Mouse (Mus musculus) ES-Bruce4 (cell line): ENCODE data around the gene Gm20795. TPM values are rescaled to one million over a fixed set of nuclear protein-coding genes. Genes with fewer than 3 reads are reported as not detected.
"Not testable (repeated sequence)": the region's sequence is repeated elsewhere in the genome, so short reads cannot be mapped to it uniquely, and the experiment has no call there.

Source experiments
- H3K27ac ChIP-seq: 2 replicates; pipeline ENCODE4 v1.5.1; 2012; ENCODE audit warnings: low read length, inconsistent platforms; ENCODE audit not compliant: insufficient read depth
- H3K27me3 ChIP-seq: 2 replicates; pipeline ENCODE4 v1.6.1; 2012; ENCODE audit warnings: mild to moderate bottlenecking, low read length, inconsistent platforms; ENCODE audit not compliant: control insufficient read depth, poor library complexity, insufficient read depth, severe bottlenecking
- H3K36me3 ChIP-seq: 2 replicates; pipeline ENCODE4 v1.6.1; 2012; ENCODE audit warnings: inconsistent platforms, mild to moderate bottlenecking, low read length, moderate library complexity; ENCODE audit not compliant: control insufficient read depth, poor library complexity, insufficient read depth, severe bottlenecking
- H3K4me1 ChIP-seq: one replicate; pipeline ENCODE4 v1.8.1; 2011; ENCODE audit warnings: low read length; ENCODE audit not compliant: control insufficient read depth, insufficient read depth
- H3K4me3 ChIP-seq: 2 replicates; pipeline ENCODE4 v1.5.1; 2011; ENCODE audit warnings: low read depth, mild to moderate bottlenecking, low read length
- H3K9ac ChIP-seq: 2 replicates; pipeline ENCODE4 v1.6.1; 2012; ENCODE audit warnings: low read depth, mild to moderate bottlenecking, inconsistent platforms; ENCODE audit not compliant: poor library complexity, severe bottlenecking
- H3K9me3 ChIP-seq: replicated peaks from 2 replicates; pipeline ENCODE4 v1.6.1; 2012; ENCODE audit warnings: mild to moderate bottlenecking, low read length, inconsistent platforms; ENCODE audit not compliant: control insufficient read depth, poor library complexity, insufficient read depth, severe bottlenecking
- polyA plus RNA-seq: library from polyadenylated mRNA; stranded (reverse); fragments of >200 nt; gene quantifications from 2 replicates; pipeline ENCODE4 v1.2.4, GENCODE M21; 2011; ENCODE audit warnings: low read depth; ENCODE audit not compliant: missing spikeins, insufficient read depth, insufficient read length

Gm20795 gene
- not detected in 2 replicates for polyA plus RNA-seq

DNA sequence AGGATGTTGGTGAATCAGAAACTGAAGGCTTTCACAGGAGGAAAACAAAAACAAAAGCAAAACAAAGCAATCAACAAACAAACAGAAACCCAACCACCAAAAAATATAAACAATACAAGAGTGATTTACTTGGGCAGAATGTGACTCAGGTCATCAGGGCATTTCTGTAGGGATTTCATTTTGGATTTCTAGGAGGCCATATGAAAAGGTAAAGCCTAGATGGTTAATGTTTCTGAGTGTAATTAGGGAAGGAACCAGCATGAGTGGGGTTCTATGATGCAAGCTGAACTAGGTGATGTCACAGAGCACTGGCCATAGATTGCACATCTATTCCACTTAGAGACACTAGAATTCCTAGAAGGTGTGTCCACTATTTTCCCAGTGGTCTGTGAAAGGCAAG lies at the start of gene Gm20795:
Gene Gm20795 (plus strand): TSS at position 301 of the 400 bp plus-strand sequence.
- not testable (repeated sequence) for H3K9me3 ChIP-seq, H3K27me3 ChIP-seq, H3K9ac ChIP-seq, H3K4me1 ChIP-seq, H3K27ac ChIP-seq, H3K36me3 ChIP-seq, H3K4me3 ChIP-seq

DNA sequence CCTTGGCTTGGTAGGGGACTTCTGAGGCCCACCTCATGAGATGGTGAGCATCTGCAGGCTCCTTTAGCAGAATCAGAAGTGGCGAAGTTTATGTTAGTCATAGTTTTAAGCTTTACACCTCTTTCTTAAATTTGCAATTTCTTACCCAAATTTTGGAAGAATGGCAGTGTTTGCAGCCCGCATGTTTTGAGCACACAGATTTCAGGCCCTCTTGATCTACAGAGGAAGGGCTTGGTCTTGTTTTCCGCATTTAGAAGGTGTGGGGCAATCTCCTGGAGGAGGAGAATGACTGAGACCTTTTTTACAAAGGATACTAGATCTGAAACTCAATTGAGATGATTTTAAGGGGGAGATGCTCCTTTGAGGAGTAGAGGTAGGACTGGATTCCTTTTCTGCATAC lies 29.0 kb upstream of the Gm20795 start, which contains the start of gene Gm21797:
Gene Gm21797 (minus strand): TSS at position 101 of the 400 bp plus-strand sequence.
- H3K36me3 ChIP-seq, H3K27ac ChIP-seq, H3K9me3 ChIP-seq, H3K4me3 ChIP-seq, H3K27me3 ChIP-seq, H3K4me1 ChIP-seq, H3K9ac ChIP-seq: not testable (repeated sequence)

Other genes starting within 250 kb of the Gm20795 start
- gene Gm21852, start 152.9 kb upstream of the Gm20795 start, polyA plus RNA-seq: not detected in 2 replicates
- not detected in 2 replicates for gene Gm21797, start 29.1 kb upstream of the Gm20795 start, polyA plus RNA-seq